Mouse (Mus musculus): ENCODE results near the gene Rbfox2.
"Not testable (repeated sequence)": the region's sequence is repeated elsewhere in the genome, so short reads cannot be mapped to it uniquely, and the experiment has no call there.

Rbfox2 gene

DNA sequence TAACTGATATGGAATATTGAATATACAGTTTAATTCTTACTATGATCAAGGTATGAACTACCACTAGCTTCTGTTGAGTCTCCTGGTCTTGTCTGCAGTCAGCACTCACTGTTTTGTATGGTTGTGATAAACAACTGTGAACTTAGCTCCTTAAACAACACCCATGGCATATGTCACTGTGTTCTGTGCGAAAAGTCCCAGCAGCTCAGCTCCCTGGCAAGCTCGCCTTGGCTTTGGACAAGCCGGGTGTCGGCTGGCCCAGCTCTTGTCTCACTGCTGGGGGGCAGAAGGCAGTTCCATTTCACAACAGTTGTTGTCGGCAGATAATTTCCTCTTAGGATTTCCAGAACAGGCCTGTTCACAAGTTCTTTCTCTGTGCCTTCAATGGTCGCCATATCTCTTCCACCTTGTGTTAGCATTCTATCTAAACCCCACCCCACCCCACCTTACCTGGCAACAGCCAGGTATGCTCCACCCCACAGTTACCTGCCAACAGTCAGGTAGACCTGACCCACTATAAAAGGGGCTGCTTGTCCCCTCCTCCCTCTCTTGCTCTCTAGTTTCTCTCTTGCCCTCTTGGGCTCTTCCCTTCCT, 241.4 kb downstream of the Rbfox2 start:
- no peak for DNase-seq (ENCODE audit: low spot score)

GRCm38 (mm10) chr15:77062746-77063145, 244.1 kb downstream of the Rbfox2 start:
- DNase-seq (ENCODE audit: low spot score), result no peak

GRCm38 (mm10) chr15:77059416-77059815, 247.4 kb downstream of the Rbfox2 start:
- not testable (repeated sequence) for DNase-seq (ENCODE audit: low spot score)

DNA sequence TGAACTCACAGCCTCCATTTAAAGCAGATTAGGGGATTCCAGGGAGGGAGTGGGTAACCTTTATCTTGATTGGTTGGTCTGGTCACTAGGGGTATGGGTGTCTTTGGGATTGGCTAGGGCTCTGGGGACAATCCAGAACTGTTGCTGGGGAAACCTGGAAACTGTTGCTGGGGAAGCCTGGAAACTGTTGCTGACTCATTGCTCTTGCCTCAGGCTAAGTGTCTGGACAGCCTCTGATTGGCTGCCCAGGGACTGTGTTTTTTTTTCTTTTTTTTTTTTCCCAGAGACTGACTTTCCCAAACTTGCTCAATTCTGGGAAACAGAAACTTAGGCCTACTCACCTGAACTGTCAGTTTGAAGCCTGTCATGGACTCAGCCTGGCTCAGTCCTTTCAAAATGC, 248.2 kb downstream of the Rbfox2 start:
- DNase-seq (ENCODE audit: low spot score), result no peak

DNA sequence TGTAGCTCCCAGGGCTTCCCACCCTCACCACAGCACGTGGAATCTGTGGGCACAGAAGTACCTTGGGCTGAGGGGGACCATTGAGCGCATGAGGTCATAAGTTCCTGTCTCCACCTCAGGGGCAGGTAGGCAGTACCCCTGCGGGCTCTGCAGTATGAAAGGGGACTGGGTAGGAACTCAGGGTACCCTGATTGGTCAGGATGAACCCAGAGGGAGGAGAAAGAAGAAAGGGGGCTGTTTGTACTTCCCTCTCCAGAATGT, 250.1 kb downstream of the Rbfox2 start:
- DNase-seq (ENCODE audit: low spot score), result no peak

GRCm38 (mm10) chr15:77056001-77056790, 250.6 kb downstream of the Rbfox2 start:
- no peak for DNase-seq (ENCODE audit: low spot score)

- no peak for DNase-seq (ENCODE audit: low spot score)
Measured at GRCm38 (mm10) chr15:77054611-77055175, 252.1 kb downstream of the Rbfox2 start.

- no peak for DNase-seq (ENCODE audit: low spot score)
Measured at GRCm38 (mm10) chr15:77053021-77053420, 253.8 kb downstream of the Rbfox2 start.

GRCm38 (mm10) chr15:77052176-77052575, 254.6 kb downstream of the Rbfox2 start:
- DNase-seq (ENCODE audit: low spot score), result no peak

GRCm38 (mm10) chr15:77050570-77050969, 256.2 kb downstream of the Rbfox2 start, which contains the start of gene Mb:
Gene Mb (minus strand): TSS chr15:77050670.
- no peak for DNase-seq (ENCODE audit: low spot score)

DNA sequence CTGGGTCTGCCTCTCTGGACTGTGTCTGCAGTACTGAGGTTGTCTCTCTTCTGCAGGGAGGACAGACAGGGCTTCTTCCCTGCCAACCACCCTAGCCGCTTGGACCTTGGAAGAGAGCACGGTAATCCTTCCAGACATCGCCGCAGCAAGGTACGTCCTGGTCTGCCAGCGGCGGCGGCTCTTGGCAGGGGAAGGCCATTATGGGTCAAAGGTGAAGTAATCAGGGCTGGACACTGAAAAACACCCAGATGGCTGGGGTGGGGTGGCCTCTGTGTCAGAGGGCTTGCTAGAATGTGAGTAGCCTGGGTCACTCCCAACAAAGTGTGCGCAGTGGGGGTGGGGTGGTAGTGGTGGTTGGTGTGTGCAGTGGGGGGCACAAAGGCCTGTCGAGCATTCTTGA, 261.2 kb downstream of the Rbfox2 start:
- DNase-seq (ENCODE audit: low spot score), result no peak

- no peak for DNase-seq (ENCODE audit: low spot score)
Measured at GRCm38 (mm10) chr15:77044597-77045320, 262.0 kb downstream of the Rbfox2 start, which contains the start of gene Apol6. Gene Apol6 (plus strand): TSS chr15:77044729.

GRCm38 (mm10) chr15:77040784-77041183, 266.0 kb downstream of the Rbfox2 start:
- DNase-seq (ENCODE audit: low spot score), result no peak

GRCm38 (mm10) chr15:77039211-77039700, 267.5 kb downstream of the Rbfox2 start:
- no peak for DNase-seq (ENCODE audit: low spot score)

- peak; percentile 63 for DNase-seq (ENCODE audit: low spot score)
Measured at GRCm38 (mm10) chr15:77037278-77038161, 269.3 kb downstream of the Rbfox2 start.

DNA sequence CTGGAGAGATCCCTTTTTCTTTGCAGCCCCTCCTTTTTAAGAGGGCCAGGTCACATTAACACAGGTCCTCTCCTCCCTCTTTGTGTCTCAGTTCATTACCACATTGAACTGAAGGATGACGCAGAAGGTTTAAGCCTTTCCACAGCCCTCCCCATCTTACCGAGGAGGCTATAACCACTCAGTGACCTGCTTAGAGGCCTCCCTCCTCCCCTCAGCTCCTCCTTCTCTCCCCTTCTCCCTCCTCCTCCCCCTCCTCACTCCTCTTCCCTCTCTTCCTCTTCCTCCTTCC, 269.9 kb downstream of the Rbfox2 start:
- DNase-seq (ENCODE audit: low spot score), result no peak

DNA sequence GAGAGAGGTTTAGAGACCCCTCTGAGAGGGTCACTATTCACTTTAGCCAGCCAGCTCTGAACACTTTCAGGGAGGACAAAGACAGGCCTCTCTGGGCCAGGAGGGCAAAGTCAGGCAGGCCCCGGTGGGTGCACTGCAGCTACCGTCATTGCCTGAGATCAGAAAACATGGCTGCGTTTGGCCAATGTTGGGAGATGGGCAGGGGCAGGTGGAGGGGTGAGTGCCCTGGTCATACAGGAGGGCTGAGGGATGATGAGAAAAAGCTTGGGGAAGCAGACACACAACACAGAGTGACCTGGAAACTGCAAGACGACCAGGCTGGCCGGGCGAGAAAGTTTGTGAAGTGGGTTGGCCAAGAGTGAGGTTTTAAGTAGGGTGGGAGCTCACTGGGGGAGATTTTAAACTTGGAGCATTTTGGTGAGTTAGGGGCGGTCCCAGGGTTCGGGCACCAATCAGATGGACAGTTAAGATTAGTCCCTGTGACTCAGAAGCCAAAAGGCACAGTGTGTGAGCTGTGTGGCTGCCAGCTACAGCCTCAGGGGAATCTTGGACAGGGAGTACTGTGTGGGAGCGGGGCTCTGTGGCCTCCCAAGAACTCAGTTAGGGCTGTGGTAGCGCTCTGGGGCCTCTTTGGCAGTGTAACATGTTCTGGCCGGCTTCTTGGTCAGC, 270.4 kb downstream of the Rbfox2 start:
- DNase-seq (ENCODE audit: low spot score), result peak; percentile 41

- DNase-seq (ENCODE audit: low spot score), result no peak
Measured at GRCm38 (mm10) chr15:77035643-77036042, 271.2 kb downstream of the Rbfox2 start.

- DNase-seq (ENCODE audit: low spot score), result no peak
Measured at GRCm38 (mm10) chr15:77034526-77034925, 272.3 kb downstream of the Rbfox2 start.

DNA sequence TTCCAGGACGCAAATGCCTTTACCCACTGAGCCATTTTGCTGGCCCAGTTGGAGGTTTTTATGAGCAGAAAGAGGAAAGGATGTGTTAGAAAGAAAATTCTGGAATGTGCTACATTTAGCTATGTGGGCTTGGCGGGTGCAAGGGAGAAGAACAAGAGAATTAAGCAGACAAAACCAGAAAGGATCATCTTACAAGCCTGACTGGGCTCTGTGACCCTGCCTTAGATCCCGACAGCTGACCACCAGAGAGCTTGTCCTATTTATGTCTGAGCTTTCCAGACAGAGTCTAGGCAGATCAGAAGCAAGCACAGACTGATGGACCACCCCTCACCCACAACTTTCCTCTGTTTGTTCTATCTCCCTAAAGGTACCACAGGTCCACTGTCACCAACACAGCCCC, 275.5 kb downstream of the Rbfox2 start:
- no peak for DNase-seq (ENCODE audit: low spot score)

- DNase-seq (ENCODE audit: low spot score), result no peak
Measured at GRCm38 (mm10) chr15:77029331-77029991, 277.3 kb downstream of the Rbfox2 start.

All from ovary, postnatal 10 days (tissue).